Mouse (Mus musculus) stomach, postnatal 0 days (tissue): Measurements from ENCODE around the gene Stk16.

Experiments used
- CTCF ChIP-seq: IDR thresholded peaks from 2 replicates; pipeline ENCODE4 v1.5.1; 2016; ENCODE audit warnings: antibody characterized with exemption, low read depth, mild to moderate bottlenecking, moderate library complexity
- EP300 ChIP-seq: optimal IDR thresholded peaks from 2 replicates; pipeline ENCODE3; 2016; ENCODE audit warnings: antibody characterized with exemption

DNA sequence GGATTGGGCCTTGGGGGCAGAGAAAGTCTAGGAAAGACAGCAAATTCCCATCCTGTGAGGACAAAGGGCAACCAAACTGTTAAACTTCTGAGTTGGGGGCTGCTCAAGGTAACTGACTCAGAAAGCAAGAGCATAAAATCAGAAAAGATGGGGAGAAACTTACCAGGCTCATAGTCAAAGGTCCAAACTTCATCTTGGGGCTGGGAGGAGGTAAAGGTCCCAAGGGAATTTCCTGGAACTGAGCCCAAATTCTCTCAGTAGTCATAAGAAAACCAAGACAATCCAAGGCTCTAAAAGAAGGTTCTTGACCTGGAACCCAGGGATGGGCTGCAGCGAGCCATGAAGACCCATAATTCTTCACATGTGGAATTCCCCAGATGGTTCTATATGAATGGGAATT is 9.4 kb upstream of the Stk16 start:
- TF ChIP-seq EP300 (no peak), CTCF (no peak)
